ENCODE assay signal across 8 mouse cellular contexts in genomic region chr1:86524619-86525498, GRCm38 (mm10). TPM values are rescaled to one million over a fixed set of nuclear protein-coding genes. Genes with fewer than 3 reads are reported as not detected.
A peak's percentile ranks its signal among the peaks of the same experiment; 100 is the strongest.
DNase-seq lines count a peak whose midpoint lies in the region; ATAC-seq and TF ChIP-seq lines count a peak whose summit lies in the region.

No protein-coding gene starts in this region.

- peak overlapping the region; percentile 60 for H3K9ac ChIP-seq in hindbrain, postnatal 0 days (replicated peaks; ENCODE audit: low read length)

- intact Hi-C loops in gastrocnemius, adult 2 months (cut with DNase I) = loop anchor here (1.0 kb wide), 2 partner anchors 38 to 53 kb away; no protein-coding TSS in a partner anchor
- intact Hi-C loops in left cerebral cortex, adult 2 months (cut with DNase I) = loop anchor here (1.0 kb wide), 2 partner anchors 21 to 38 kb away; no protein-coding TSS in a partner anchor

- peak overlapping the region; percentile 99 for H3K27ac ChIP-seq in gastrocnemius, adult 2 months
- peak overlapping the region; percentile 97 for H3K27ac ChIP-seq in hindbrain, postnatal 0 days
- H3K27ac ChIP-seq in left cerebral cortex, adult 2 months = peak overlapping the region; percentile 100

- WGBS in hindbrain, postnatal 0 days = 2% methylated on average over 53 of the region's 53 CpGs

- H3K4me1 ChIP-seq in hindbrain, postnatal 0 days (ENCODE audit: insufficient read depth, low read length) = peaks cover 7% of the 10 kb centered on the region

- peak; percentile 97; the same call in 1 of the 2 replicates for TF ChIP-seq CTCF in gastrocnemius, adult 2 months (IDR thresholded peaks at IDR 0.05)
- peak; percentile 99 for TF ChIP-seq CTCF in hindbrain, postnatal 0 days (IDR thresholded peaks at IDR 0.05; ENCODE audit: low read depth)
- peak; percentile 94 for TF ChIP-seq CTCF in left cerebral cortex, adult 2 months (IDR thresholded peaks at IDR 0.05)

- peak; percentile 45 for ATAC-seq in common myeloid progenitor, adult 5-6 weeks (replicated peaks; ENCODE audit: low read depth, poor library complexity, severe bottlenecking)
- peak; percentile 77 for ATAC-seq in hindbrain, postnatal 0 days
- peak; percentile 58 for ATAC-seq in megakaryocyte, adult 5-6 weeks (ENCODE audit: poor library complexity, severe bottlenecking)

- peak; percentile 99 for DNase-seq in ZHBTc4 (ENCODE audit: low read depth, low spot score)
- peak; percentile 100 for DNase-seq in gastrocnemius, adult 2 months
- peak; percentile 100 for DNase-seq in hindbrain, postnatal 0 days (ENCODE audit: low spot score)
- peak; percentile 100 for DNase-seq in left cerebral cortex, adult 2 months (ENCODE audit: extremely low spot score in 1 of 2, low spot score in 2 of 2)
- DNase-seq in right cerebral cortex, postnatal 10 days (ENCODE audit: low spot score in 2 of 2) = peak; percentile 100
- DNase-seq in urinary bladder, postnatal 25 days (ENCODE audit: low spot score) = peak; percentile 100

- peak overlapping the region; percentile 76 for H3K4me2 ChIP-seq in hindbrain, postnatal 0 days (ENCODE audit: low read depth, low read length)

- no peaks in the 10 kb centered on the region for H3K9me3 ChIP-seq in hindbrain, postnatal 0 days (ENCODE audit: low read length)

- H3K36me3 ChIP-seq in hindbrain, postnatal 0 days (ENCODE audit: insufficient read depth, low read length) = no peaks in the 10 kb centered on the region

- H3K4me3 ChIP-seq in gastrocnemius, adult 2 months = peak overlapping the region; percentile 95
- H3K4me3 ChIP-seq in hindbrain, postnatal 0 days (ENCODE audit: low read length) = peak overlapping the region; percentile 99
- H3K4me3 ChIP-seq in left cerebral cortex, adult 2 months = peak overlapping the region; percentile 99

- H3K27me3 ChIP-seq in hindbrain, postnatal 0 days (ENCODE audit: insufficient read depth, low read length) = no peaks in the 10 kb centered on the region

RNA-seq across cellular contexts. Expression of gene Ptma, which starts 1.7 kb away (rescaled TPM):
- 6,083 and 6,415 TPM in 2 replicates for total RNA-seq in common myeloid progenitor, adult 5-6 weeks (2017)
- 100 to 1,000 TPM in 1 of 2 experiments, 10 to 100 TPM in 1; 58.5 to 108 TPM for total RNA-seq in gastrocnemius, adult 2 months (2021)
- total RNA-seq in hindbrain, postnatal 0 days (2014; rRNA removed) = 619 and 723 TPM in 2 replicates
- 1,399 and 1,474 TPM in 2 replicates for polyA plus RNA-seq in hindbrain, postnatal 0 days (2015; fragmentation: Nextera tagmentation; extraction: Ambion mirVana)
- 100 to 1,000 TPM; 353 to 363 TPM for total RNA-seq in left cerebral cortex, adult 2 months (2021)
- 3,234 and 3,618 TPM in 2 replicates for total RNA-seq in megakaryocyte, adult 5-6 weeks (2015)
- 4,288 and 4,305 TPM in 2 replicates for total RNA-seq in megakaryocyte, adult 5-6 weeks (2017)

RNA-seq across cellular contexts. Expression of gene Pde6d, which starts 57.6 kb away (rescaled TPM):
- total RNA-seq in common myeloid progenitor, adult 5-6 weeks (2017) = 7.5 and 8.5 TPM in 2 replicates
- 10 to 100 TPM; 24.3 to 30.3 TPM for total RNA-seq in gastrocnemius, adult 2 months (2021)
- total RNA-seq in hindbrain, postnatal 0 days (2014; rRNA removed) = 36.6 and 39.1 TPM in 2 replicates
- 112 and 121 TPM in 2 replicates for polyA plus RNA-seq in hindbrain, postnatal 0 days (2015; fragmentation: Nextera tagmentation; extraction: Ambion mirVana)
- total RNA-seq in left cerebral cortex, adult 2 months (2021) = 10 to 100 TPM; 43.7 to 50.3 TPM
- total RNA-seq in megakaryocyte, adult 5-6 weeks (2015) = 33.6 and 38.8 TPM in 2 replicates
- 14.3 and 17.2 TPM in 2 replicates for total RNA-seq in megakaryocyte, adult 5-6 weeks (2017)

RNA-seq across cellular contexts. Expression of gene Cops7b, which starts 57.8 kb away (rescaled TPM):
- 23.3 and 25.8 TPM in 2 replicates for total RNA-seq in common myeloid progenitor, adult 5-6 weeks (2017)
- total RNA-seq in gastrocnemius, adult 2 months (2021) = 10 to 100 TPM; 10.2 to 11.0 TPM
- 33.6 and 47.0 TPM in 2 replicates for total RNA-seq in hindbrain, postnatal 0 days (2014; rRNA removed)
- 44.7 and 48.3 TPM in 2 replicates for polyA plus RNA-seq in hindbrain, postnatal 0 days (2015; fragmentation: Nextera tagmentation; extraction: Ambion mirVana)
- total RNA-seq in left cerebral cortex, adult 2 months (2021) = 10 to 100 TPM; 24.5 TPM
- 5.8 and 6.8 TPM in 2 replicates for total RNA-seq in megakaryocyte, adult 5-6 weeks (2015)
- total RNA-seq in megakaryocyte, adult 5-6 weeks (2017) = 11.8 and 30.3 TPM in 2 replicates

Comparison
In these comparisons a context has a peak if more than half of its experiments do, and no peak if none do; other contexts are left out.
1. Peak in every context shown above with its lines: DNase-seq, ATAC-seq, H3K4me3 ChIP-seq and H3K27ac ChIP-seq.